Mouse (Mus musculus) liver, postnatal 0 days (tissue): ENCODE data around the gene Atxn10. TPM values are rescaled to one million over a fixed set of nuclear protein-coding genes. Genes with fewer than 3 reads are reported as not detected.

Experiments used
- ATAC-seq: fragments of 200-750 bp; cut with Nextera tagmentation; 2 replicates; pipeline ENCODE4 v1.8.0; 2017; ENCODE audit warnings: mild to moderate bottlenecking, moderate library complexity
- DNase-seq: peaks from one replicate; pipeline ENCODE4 v3.0.0-alpha.2; 2016
- H3K27ac ChIP-seq: fragments of 300-500 bp; sonication (generic); 2 replicates; pipeline ENCODE4 v1.5.1; 2014; ENCODE audit warnings: antibody characterized with exemption, moderate library complexity, mild to moderate bottlenecking, low read depth
- H3K27me3 ChIP-seq: fragments of 300-500 bp; sonication (generic); 2 replicates; pipeline ENCODE4 v1.6.1; 2014; ENCODE audit warnings: low read length, control low read depth, mixed read lengths; ENCODE audit not compliant: insufficient read depth
- H3K36me3 ChIP-seq: fragments of 300-500 bp; sonication (generic); replicated peaks from 2 replicates; pipeline ENCODE4 v1.6.1; 2014; ENCODE audit warnings: mild to moderate bottlenecking, control low read depth, low read length, moderate library complexity, mixed read lengths; ENCODE audit not compliant: insufficient read depth
- H3K4me1 ChIP-seq: fragments of 300-500 bp; sonication (generic); 2 replicates; pipeline ENCODE4 v1.6.1; 2014; ENCODE audit warnings: antibody characterized with exemption, mild to moderate bottlenecking, control low read depth; ENCODE audit not compliant: insufficient read depth
- H3K4me2 ChIP-seq: fragments of 300-500 bp; sonication (generic); 2 replicates; pipeline ENCODE4 v1.6.1; 2014; ENCODE audit warnings: low read depth, mild to moderate bottlenecking, low read length, moderate library complexity, mixed read lengths
- H3K4me3 ChIP-seq: fragments of 300-500 bp; sonication (generic); 2 replicates; pipeline ENCODE4 v1.5.1; 2014; ENCODE audit warnings: low read depth, low read length
- H3K9ac ChIP-seq: fragments of 300-500 bp; sonication (generic); replicated peaks from 2 replicates; pipeline ENCODE4 v1.6.1; 2014; ENCODE audit warnings: mild to moderate bottlenecking, moderate library complexity
- H3K9me3 ChIP-seq: fragments of 300-500 bp; sonication (generic); 2 replicates; pipeline ENCODE4 v1.6.1; 2016; ENCODE audit warnings: mild to moderate bottlenecking, control low read depth, low read length, mixed read lengths
- CTCF ChIP-seq: sonication (generic); IDR thresholded peaks from 2 replicates; pipeline ENCODE4 v1.5.1; 2016; ENCODE audit warnings: antibody characterized with exemption, low read depth
- EP300 ChIP-seq: IDR thresholded peaks from 2 replicates; pipeline ENCODE4 v1.6.1; 2016; ENCODE audit warnings: antibody characterized with exemption, low read depth, mild to moderate bottlenecking
- WGBS: fragments of 180-500 bp; shearing (Covaris S2); extraction: QIAGEN DNeasy Blood & Tissue Kit; methylation state at CpG from one replicate; pipeline ENCODE4 v1.1.7; 2014; ENCODE audit not compliant: insufficient replicate concordance; 5-methylcytosine and 5-hydroxymethylcytosine counted together
- polyA plus RNA-seq: library from polyadenylated mRNA; unstranded; fragments of >200 nt; fragmentation: Nextera tagmentation; extraction: Ambion mirVana; gene quantifications from 2 replicates; pipeline ENCODE4 v1.2.1, GENCODE M21; 2015

Atxn10 gene
- polyA plus RNA-seq, 1 experiment from 2014 or later = 83.3 TPM

DNA sequence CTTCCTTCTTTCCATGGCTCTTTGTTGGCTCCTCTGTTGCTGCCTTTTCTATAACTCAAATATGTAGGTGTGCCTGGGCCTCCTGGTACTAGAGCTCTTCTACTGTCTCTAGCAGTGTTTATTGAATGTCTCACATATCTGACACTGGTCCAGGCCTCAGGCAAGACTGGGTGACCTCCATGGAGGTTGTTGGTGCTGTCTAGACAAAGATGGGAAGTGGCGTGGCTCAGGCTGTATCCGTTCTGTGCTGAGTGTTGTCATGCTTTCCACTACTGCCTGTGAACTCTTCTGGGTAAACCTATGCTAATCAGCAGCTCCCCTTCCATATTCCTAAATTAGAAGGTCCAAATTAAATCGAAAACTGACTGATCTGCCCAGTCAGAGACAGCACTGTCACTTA lies 106.5 kb downstream of the Atxn10 start:
- Histone ChIP-seq H3K4me3 (no peak overlapping the region), H3K36me3 (peaks cover 33% of the 10 kb centered on the region), H3K4me1 (no peaks in the 10 kb centered on the region), H3K9me3 (no peaks in the 10 kb centered on the region), H3K27me3 (no peaks in the 10 kb centered on the region), H3K4me2 (no peak overlapping the region), H3K9ac (no peak overlapping the region), H3K27ac (no peak overlapping the region)
- TF ChIP-seq EP300 (no peak), CTCF (no peak)
- no peak for ATAC-seq
- 82% methylated on average over 3 of the region's 3 CpGs for WGBS
- DNase-seq = no peak

DNA sequence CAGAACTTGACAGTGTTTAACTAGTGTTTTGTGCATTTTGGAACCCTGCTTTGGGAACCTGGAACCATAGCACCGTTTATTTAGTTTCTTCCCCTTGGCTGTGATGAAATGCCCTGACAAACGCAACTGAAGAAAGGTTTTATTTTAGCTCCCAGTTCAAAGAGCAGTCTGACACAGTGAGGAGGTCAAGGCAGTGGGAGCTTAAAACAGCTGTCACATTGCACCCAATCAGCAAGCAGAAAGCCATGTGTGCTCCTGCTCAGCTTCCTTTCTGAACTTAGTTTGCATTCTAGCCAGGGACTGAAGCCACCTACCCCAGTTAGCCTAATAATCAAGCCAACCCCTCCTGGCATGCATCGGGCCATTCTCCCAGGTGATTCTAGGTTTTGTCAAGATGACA lies 110.6 kb downstream of the Atxn10 start:
- Histone ChIP-seq H3K27ac (no peak overlapping the region), H3K9me3 (no peaks in the 10 kb centered on the region), H3K4me3 (no peak overlapping the region), H3K27me3 (no peaks in the 10 kb centered on the region), H3K9ac (no peak overlapping the region), H3K4me2 (no peak overlapping the region), H3K4me1 (no peaks in the 10 kb centered on the region), H3K36me3 (peaks cover 16% of the 10 kb centered on the region)
- ATAC-seq = no peak
- DNase-seq = no peak
- TF ChIP-seq CTCF (no peak), EP300 (no peak)
- WGBS = 71% methylated on average over 3 of the region's 3 CpGs

DNA sequence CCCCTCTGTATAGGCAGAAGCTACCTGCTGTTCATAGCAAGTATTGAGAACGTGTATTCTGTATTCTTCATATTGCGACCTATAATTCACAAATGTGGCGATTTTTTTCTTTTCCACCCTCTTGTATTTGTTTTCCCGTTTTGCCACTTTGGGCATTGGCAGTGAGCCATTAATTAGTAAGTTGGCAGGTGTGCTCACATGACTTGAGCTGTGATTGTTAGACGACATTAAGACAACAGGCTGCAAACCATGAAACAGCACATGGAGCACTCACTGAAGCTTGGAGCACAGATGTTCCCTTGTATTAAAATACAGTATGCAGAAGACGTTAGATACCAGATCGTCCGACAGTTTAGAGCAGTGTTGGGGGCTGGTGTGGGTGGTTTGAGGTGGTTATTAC lies 120.8 kb downstream of the Atxn10 start:
- TF ChIP-seq CTCF (no peak), EP300 (no peak)
- Histone ChIP-seq H3K9ac (no peak overlapping the region), H3K27me3 (no peaks in the 10 kb centered on the region), H3K4me3 (no peak overlapping the region), H3K4me2 (no peak overlapping the region), H3K36me3 (peaks cover 11% of the 10 kb centered on the region), H3K9me3 (no peaks in the 10 kb centered on the region), H3K27ac (no peak overlapping the region), H3K4me1 (no peaks in the 10 kb centered on the region)
- ATAC-seq (no peak), DNase-seq (no peak)
- 81% methylated on average over 8 of the region's 8 CpGs for WGBS

DNA sequence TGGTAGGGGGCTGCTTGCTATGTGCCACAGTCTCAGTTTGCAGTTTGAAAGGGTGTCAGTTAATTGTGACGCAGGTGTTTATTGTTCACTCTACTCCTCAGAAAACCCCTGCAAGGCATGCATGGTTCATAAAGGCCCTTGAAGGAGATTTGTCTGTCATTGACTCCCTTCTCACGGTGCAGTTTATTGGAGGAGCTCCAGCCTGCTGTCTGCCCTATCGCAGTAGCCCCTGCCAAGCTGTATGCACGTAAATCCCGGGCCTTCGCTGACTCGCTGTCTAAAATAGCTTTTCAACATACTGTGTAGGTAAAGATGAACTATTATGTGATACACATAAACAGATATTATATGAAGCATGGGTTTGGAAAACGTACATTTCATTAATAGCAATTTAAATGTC lies 121.8 kb downstream of the Atxn10 start:
- Histone ChIP-seq H3K36me3 (peaks cover 11% of the 10 kb centered on the region), H3K27ac (no peak overlapping the region), H3K27me3 (no peaks in the 10 kb centered on the region), H3K9me3 (no peaks in the 10 kb centered on the region), H3K9ac (no peak overlapping the region), H3K4me3 (no peak overlapping the region), H3K4me1 (no peaks in the 10 kb centered on the region), H3K4me2 (no peak overlapping the region)
- TF ChIP-seq EP300 = no peak
- TF ChIP-seq CTCF = no peak
- DNase-seq (no peak), ATAC-seq (no peak)
- WGBS = 91% methylated on average over 8 of the region's 8 CpGs

DNA sequence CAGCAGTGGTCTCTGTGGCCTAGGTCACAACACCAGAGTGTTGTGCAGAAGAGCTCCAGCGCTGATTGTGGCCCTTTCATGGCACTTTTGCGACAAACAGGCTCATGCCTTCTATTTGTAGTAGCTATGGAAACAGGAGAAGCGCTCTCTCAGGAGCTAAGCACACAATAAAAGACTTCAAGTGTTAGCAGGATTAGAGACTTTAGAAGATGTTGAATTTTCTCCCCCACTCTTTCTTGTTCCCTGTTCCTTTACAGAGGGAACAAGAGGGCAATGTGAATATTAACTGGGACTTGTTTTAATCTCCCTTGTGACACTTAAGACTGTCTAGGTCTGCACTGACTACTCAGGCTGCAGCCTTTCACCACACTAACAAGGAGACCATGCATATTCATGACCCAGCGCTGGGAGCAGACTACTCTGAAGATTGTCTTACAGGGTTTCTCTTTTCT lies 122.6 kb downstream of the Atxn10 start:
- Histone ChIP-seq H3K27me3 (no peaks in the 10 kb centered on the region), H3K4me1 (no peaks in the 10 kb centered on the region), H3K4me3 (no peak overlapping the region), H3K27ac (no peak overlapping the region), H3K36me3 (peaks cover 11% of the 10 kb centered on the region), H3K9ac (no peak overlapping the region), H3K9me3 (no peaks in the 10 kb centered on the region), H3K4me2 (no peak overlapping the region)
- WGBS = 63% methylated on average over 4 of the region's 4 CpGs
- DNase-seq = no peak
- TF ChIP-seq CTCF = no peak
- no peak for TF ChIP-seq EP300
- ATAC-seq = no peak

DNA sequence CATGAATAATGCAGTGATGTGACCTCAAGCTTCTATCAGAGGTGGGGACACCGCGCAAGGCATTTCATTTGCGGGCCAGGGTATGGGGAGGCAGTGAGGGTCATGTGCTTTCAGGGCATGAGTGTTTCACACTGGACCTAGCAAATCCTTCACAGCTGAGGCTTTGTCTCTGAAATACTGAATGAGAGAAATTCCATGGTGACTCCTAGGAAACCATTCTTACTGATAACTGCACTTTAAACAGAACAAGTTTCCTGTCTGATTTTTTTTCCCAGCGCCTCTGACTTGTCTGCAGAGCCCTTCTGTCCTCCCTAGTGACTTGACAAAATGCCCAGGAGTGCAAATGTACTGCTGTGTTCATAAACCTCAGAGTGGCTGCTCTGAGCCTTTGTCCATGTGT lies 125.5 kb downstream of the Atxn10 start:
- 78% methylated on average over 4 of the region's 4 CpGs for WGBS
- no peaks in the 10 kb centered on the region for H3K4me1 ChIP-seq
- H3K36me3 ChIP-seq = peaks cover 15% of the 10 kb centered on the region
- DNase-seq (no peak), ATAC-seq (no peak)
- no peak overlapping the region for H3K27ac ChIP-seq
- H3K9me3 ChIP-seq = no peaks in the 10 kb centered on the region
- no peak overlapping the region for H3K4me2 ChIP-seq
- H3K9ac ChIP-seq = no peak overlapping the region
- H3K27me3 ChIP-seq = no peaks in the 10 kb centered on the region
- no peak for TF ChIP-seq EP300
- TF ChIP-seq CTCF = no peak
- H3K4me3 ChIP-seq = no peak overlapping the region

DNA sequence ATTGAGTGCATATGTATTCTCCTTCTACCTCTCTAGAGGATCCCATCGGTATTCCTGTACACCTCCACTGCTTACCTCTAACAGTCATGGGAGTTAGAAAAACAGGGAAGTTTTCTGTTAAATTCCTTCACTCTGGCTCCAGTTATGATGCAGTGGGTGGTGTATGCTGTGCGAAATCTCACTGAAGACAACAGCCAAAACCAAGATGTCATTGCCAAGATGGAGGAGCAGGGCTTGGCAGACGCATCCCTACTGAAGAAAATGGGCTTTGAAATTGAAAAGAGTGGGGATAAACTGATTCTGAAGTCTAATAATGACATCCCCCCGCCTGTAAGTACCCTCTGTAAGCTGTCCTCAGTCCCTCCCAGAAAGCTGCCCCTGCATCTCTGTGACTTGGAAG lies 126.1 kb downstream of the Atxn10 start:
- no peaks in the 10 kb centered on the region for H3K4me1 ChIP-seq
- no peak overlapping the region for H3K4me2 ChIP-seq
- no peak overlapping the region for H3K27ac ChIP-seq
- ATAC-seq = no peak
- no peak overlapping the region for H3K9ac ChIP-seq
- H3K4me3 ChIP-seq = no peak overlapping the region
- no peaks in the 10 kb centered on the region for H3K9me3 ChIP-seq
- WGBS = 76% methylated on average over 4 of the region's 4 CpGs
- peaks cover 19% of the 10 kb centered on the region for H3K36me3 ChIP-seq
- DNase-seq = no peak
- no peaks in the 10 kb centered on the region for H3K27me3 ChIP-seq
- TF ChIP-seq EP300 = no peak
- no peak for TF ChIP-seq CTCF
